Mouse (Mus musculus) hindbrain, embryonic 11.5 days (tissue): Measurements from ENCODE around the gene Hoxa7. TPM values are rescaled to one million over a fixed set of nuclear protein-coding genes. Genes with fewer than 3 reads are reported as not detected.

Source experiments
- ATAC-seq: fragments of 200-750 bp; cut with Nextera tagmentation; 2 replicates; pipeline ENCODE4 v1.8.0; 2017; ENCODE audit warnings: mild to moderate bottlenecking, moderate TSS enrichment, moderate library complexity; ENCODE audit not compliant: low FRiP score
- DNase-seq: peaks from one replicate; pipeline ENCODE4 v3.0.0-alpha.2; 2015; ENCODE audit warnings: low spot score
- H3K27ac ChIP-seq: fragments of 300-500 bp; sonication (generic); 2 replicates; pipeline ENCODE4 v1.5.1; 2014; ENCODE audit warnings: mild to moderate bottlenecking, low read depth, low read length
- H3K27me3 ChIP-seq: fragments of 300-500 bp; sonication (generic); 2 replicates; pipeline ENCODE4 v1.6.1; 2014; ENCODE audit warnings: mild to moderate bottlenecking, low read length, moderate library complexity, mixed read lengths; ENCODE audit not compliant: control insufficient read depth, insufficient read depth
- H3K36me3 ChIP-seq: fragments of 300-500 bp; sonication (generic); 2 replicates; pipeline ENCODE4 v1.6.1; 2014; ENCODE audit warnings: mild to moderate bottlenecking, low read length, moderate library complexity, mixed read lengths; ENCODE audit not compliant: control insufficient read depth, insufficient read depth
- H3K4me1 ChIP-seq: fragments of 300-500 bp; sonication (generic); replicated peaks from 2 replicates; pipeline ENCODE4 v1.6.1; 2014; ENCODE audit warnings: low read length, mixed read lengths; ENCODE audit not compliant: control insufficient read depth, insufficient read depth
- H3K4me2 ChIP-seq: fragments of 300-500 bp; sonication (generic); replicated peaks from 2 replicates; pipeline ENCODE4 v1.6.1; 2014; ENCODE audit warnings: mild to moderate bottlenecking, low read depth, low read length
- H3K4me3 ChIP-seq: fragments of 300-500 bp; sonication (generic); 2 replicates; pipeline ENCODE4 v1.5.1; 2014; ENCODE audit warnings: low read depth, low read length
- H3K9ac ChIP-seq: fragments of 300-500 bp; sonication (generic); 2 replicates; pipeline ENCODE4 v1.6.1; 2014; ENCODE audit warnings: low read depth, low read length
- H3K9me3 ChIP-seq: fragments of 300-500 bp; sonication (generic); 2 replicates; pipeline ENCODE4 v1.6.1; 2016; ENCODE audit warnings: low read length; ENCODE audit not compliant: control insufficient read depth
- WGBS: fragments of 180-500 bp; shearing (Covaris S2); extraction: QIAGEN DNeasy Blood & Tissue Kit; methylation state at CpG from one replicate; pipeline ENCODE4 v1.1.7; 2014; 5-methylcytosine and 5-hydroxymethylcytosine counted together
- polyA plus RNA-seq: library from polyadenylated mRNA; unstranded; fragments of >200 nt; fragmentation: Nextera tagmentation; extraction: Ambion mirVana; gene quantifications from 2 replicates; pipeline ENCODE4 v1.2.1, GENCODE M21; 2014

Gene Hoxa7
- 0.34 and 1.9 TPM in 2 replicates for polyA plus RNA-seq

GRCm38 (mm10) chr6:52221337-52221992 is at the start of gene Hoxa7:
TSS of gene Hoxa7 (minus strand) at chr6:52221854.
- Histone ChIP-seq H3K4me1 (peaks cover 8% of the 10 kb centered on the region; the same call in 1 of the 2 replicates), H3K4me3 (peak within 1 kb of the TSS; percentile 38), H3K9ac (peak within 1 kb of the TSS; percentile 47), H3K4me2 (peak within 1 kb of the TSS; percentile 87), H3K27ac (no peak within 1 kb of the TSS), H3K27me3 (peaks cover 97% of the 10 kb centered on the region), H3K9me3 (no peaks in the 10 kb centered on the region), H3K36me3 (no peaks in the 10 kb centered on the region)
- ATAC-seq (peak; percentile 61), DNase-seq (peak; percentile 71)
- under 1% methylated on average over 46 of the region's 46 CpGs for WGBS

GRCm38 (mm10) chr6:52270494-52271480 is 49.1 kb upstream of the Hoxa7 start:
- peak; percentile 84 for DNase-seq
- ATAC-seq = no peak
- H3K9ac ChIP-seq = no peak overlapping the region

GRCm38 (mm10) chr6:52268756-52269155 is 47.1 kb upstream of the Hoxa7 start:
- H3K4me3 ChIP-seq = no peak overlapping the region
- no peaks in the 10 kb centered on the region for H3K36me3 ChIP-seq
- ATAC-seq (no peak), DNase-seq (peak; percentile 45)
- H3K4me2 ChIP-seq = no peak overlapping the region
- no peaks in the 10 kb centered on the region for H3K4me1 ChIP-seq
- 2% methylated on average over 3 of the region's 3 CpGs for WGBS
- H3K27ac ChIP-seq = no peak overlapping the region
- peaks cover 93% of the 10 kb centered on the region for H3K27me3 ChIP-seq
- H3K9ac ChIP-seq = no peak overlapping the region
- no peaks in the 10 kb centered on the region for H3K9me3 ChIP-seq

More at GRCm38 (mm10) chr6:52270494-52271480, 49.1 kb upstream of the Hoxa7 start:
- 5% methylated on average over 23 of the region's 23 CpGs for WGBS
- Histone ChIP-seq H3K9me3 (no peaks in the 10 kb centered on the region), H3K27ac (no peak overlapping the region), H3K4me2 (no peak overlapping the region), H3K36me3 (no peaks in the 10 kb centered on the region), H3K4me1 (no peaks in the 10 kb centered on the region), H3K4me3 (no peak overlapping the region), H3K27me3 (peaks cover 93% of the 10 kb centered on the region)

GRCm38 (mm10) chr6:52268341-52268740 is 46.7 kb upstream of the Hoxa7 start:
- Histone ChIP-seq H3K9me3 (no peaks in the 10 kb centered on the region), H3K4me1 (no peaks in the 10 kb centered on the region), H3K4me2 (no peak overlapping the region), H3K9ac (no peak overlapping the region), H3K27me3 (peaks cover 94% of the 10 kb centered on the region), H3K27ac (no peak overlapping the region), H3K4me3 (no peak overlapping the region), H3K36me3 (no peaks in the 10 kb centered on the region)
- DNase-seq (peak; percentile 43), ATAC-seq (no peak)
- 1% methylated on average over 7 of the region's 7 CpGs for WGBS

GRCm38 (mm10) chr6:52267691-52268090 is 46.0 kb upstream of the Hoxa7 start:
- Histone ChIP-seq H3K36me3 (no peaks in the 10 kb centered on the region), H3K27me3 (peaks cover 95% of the 10 kb centered on the region), H3K4me2 (no peak overlapping the region), H3K9me3 (no peaks in the 10 kb centered on the region), H3K27ac (no peak overlapping the region), H3K4me3 (no peak overlapping the region), H3K4me1 (no peaks in the 10 kb centered on the region), H3K9ac (no peak overlapping the region)
- no peak for ATAC-seq
- DNase-seq = no peak
- 3% methylated on average over 3 of the region's 3 CpGs for WGBS

GRCm38 (mm10) chr6:52267221-52267620 is 45.6 kb upstream of the Hoxa7 start:
- no peaks in the 10 kb centered on the region for H3K9me3 ChIP-seq
- peaks cover 95% of the 10 kb centered on the region for H3K27me3 ChIP-seq
- no peaks in the 10 kb centered on the region for H3K36me3 ChIP-seq
- H3K4me1 ChIP-seq = no peaks in the 10 kb centered on the region
- H3K4me2 ChIP-seq = no peak overlapping the region
- H3K4me3 ChIP-seq = no peak overlapping the region
- H3K9ac ChIP-seq = no peak overlapping the region
- H3K27ac ChIP-seq = no peak overlapping the region
- ATAC-seq (no peak), DNase-seq (peak; percentile 37)
- 18% methylated on average over 5 of the region's 5 CpGs for WGBS

- no peaks in the 10 kb centered on the region for H3K36me3 ChIP-seq
- no peak overlapping the region for H3K27ac ChIP-seq
- DNase-seq (no peak), ATAC-seq (no peak)
- H3K9me3 ChIP-seq = no peaks in the 10 kb centered on the region
- H3K27me3 ChIP-seq = peaks cover 97% of the 10 kb centered on the region
- no peaks in the 10 kb centered on the region for H3K4me1 ChIP-seq
- no peak overlapping the region for H3K4me2 ChIP-seq
- WGBS = 2% methylated on average over 9 of the region's 9 CpGs
- H3K9ac ChIP-seq = no peak overlapping the region
- H3K4me3 ChIP-seq = no peak overlapping the region
These were observed 45.0 kb upstream of the Hoxa7 start for GRCm38 (mm10) chr6:52266666-52266985.

GRCm38 (mm10) chr6:52265913-52266665 is 44.4 kb upstream of the Hoxa7 start:
- H3K4me2 ChIP-seq = no peak overlapping the region
- no peak overlapping the region for H3K4me3 ChIP-seq
- H3K9ac ChIP-seq = no peak overlapping the region
- H3K9me3 ChIP-seq = no peaks in the 10 kb centered on the region
- H3K27ac ChIP-seq = no peak overlapping the region
- DNase-seq = peak; percentile 67
- no peaks in the 10 kb centered on the region for H3K36me3 ChIP-seq
- no peak for ATAC-seq
- peaks cover 96% of the 10 kb centered on the region for H3K27me3 ChIP-seq
- H3K4me1 ChIP-seq = no peaks in the 10 kb centered on the region; the same call in 1 of the 2 replicates
- WGBS = under 1% methylated on average over 19 of the region's 19 CpGs
